In genomic region chr6:149233918-149234317, GRCm38 (mm10) we compare ENCODE assay signal across 22 mouse cellular contexts. TPM values are rescaled to one million over a fixed set of nuclear protein-coding genes. Genes with fewer than 3 reads are reported as not detected.
DNase-seq lines count a peak whose midpoint lies in the region; ATAC-seq lines count a peak whose summit lies in the region.
"Had no signal": no experiment of that assay in that cellular context is flagged by ENCODE, and none has a peak within 500 bp of the region (broad histone marks: within the 10 kb centered on the region; RNA-seq: fewer than 3 reads in every experiment).

No protein-coding gene starts in this region.

- no peaks in the 10 kb centered on the region for H3K27me3 ChIP-seq in liver, embryonic 11.5 days (replicated peaks; ENCODE audit: control insufficient read depth, insufficient read depth, low read length)
- H3K27me3 ChIP-seq in liver, embryonic 16.5 days (ENCODE audit: control insufficient read depth, insufficient read depth, low read depth, low read length), result no peaks in the 10 kb centered on the region
- no peaks in the 10 kb centered on the region for H3K27me3 ChIP-seq in forebrain, embryonic 16.5 days (replicated peaks; ENCODE audit: control insufficient read depth, insufficient read depth, low read length)
- H3K27me3 ChIP-seq: embryonic facial prominence, embryonic 15.5 days; forebrain, embryonic 12.5 days; limb, embryonic 15.5 days; neural tube, embryonic 12.5 days had no signal

- H3K36me3 ChIP-seq in liver, embryonic 11.5 days (ENCODE audit: control insufficient read depth, insufficient read depth, low read length), result no peaks in the 10 kb centered on the region
- no peaks in the 10 kb centered on the region for H3K36me3 ChIP-seq in liver, embryonic 16.5 days (ENCODE audit: control insufficient read depth, insufficient read depth)
- no peaks in the 10 kb centered on the region for H3K36me3 ChIP-seq in forebrain, embryonic 16.5 days (ENCODE audit: control insufficient read depth, insufficient read depth)
- H3K36me3 ChIP-seq: embryonic facial prominence, embryonic 15.5 days; forebrain, embryonic 12.5 days; hindbrain, embryonic 10.5 days; limb, embryonic 15.5 days; neural tube, embryonic 12.5 days had no signal

- peak; percentile 43; the same call in 1 of the 2 replicates for ATAC-seq in liver, embryonic 11.5 days (replicated peaks; ENCODE audit: low FRiP score)
- peak; percentile 93 for ATAC-seq in granulocyte monocyte progenitor cell, adult 5-6 weeks (replicated peaks; ENCODE audit: poor library complexity, severe bottlenecking)
- peak; percentile 75 for ATAC-seq in liver, embryonic 16.5 days (ENCODE audit: low read depth)
- peak; percentile 22; the same call in 1 of the 2 replicates for ATAC-seq in monocyte, adult 5-6 weeks (replicated peaks; ENCODE audit: insufficient number of reproducible peaks, low FRiP score, low TSS enrichment, poor library complexity, severe bottlenecking)
- ATAC-seq in forebrain, embryonic 16.5 days, result no peak
- ATAC-seq: lung, postnatal 0 days had no signal

- WGBS in liver, embryonic 11.5 days, result 51% methylated on average over 3 of the region's 3 CpGs
- WGBS in liver, embryonic 16.5 days (ENCODE audit: insufficient replicate concordance), result 15% methylated on average over 3 of the region's 3 CpGs
- 96% methylated on average over 3 of the region's 3 CpGs for WGBS in forebrain, embryonic 16.5 days

- H3K9ac ChIP-seq in liver, embryonic 11.5 days (ENCODE audit: low read depth, low read length), result no peak overlapping the region
- no peak overlapping the region for H3K9ac ChIP-seq in liver, embryonic 16.5 days (ENCODE audit: low read depth, low read length)
- no peak overlapping the region for H3K9ac ChIP-seq in forebrain, embryonic 16.5 days (replicated peaks; ENCODE audit: low read depth, low read length)
- H3K9ac ChIP-seq: embryonic facial prominence, embryonic 15.5 days; forebrain, embryonic 12.5 days; limb, embryonic 15.5 days; neural tube, embryonic 12.5 days had no signal

- H3K4me1 ChIP-seq in liver, embryonic 11.5 days (replicated peaks; ENCODE audit: control insufficient read depth, insufficient read depth, low read length), result 0 out of 2 replicates have a peak, but pooled peaks cover 3% of the 10 kb centered on the region
- peaks cover 3% of the 10 kb centered on the region for H3K4me1 ChIP-seq in liver, embryonic 16.5 days (ENCODE audit: control insufficient read depth, low read depth, low read length)
- H3K4me1 ChIP-seq in forebrain, embryonic 16.5 days (replicated peaks; ENCODE audit: control insufficient read depth, insufficient read depth, low read length), result no peaks in the 10 kb centered on the region
- H3K4me1 ChIP-seq: embryonic facial prominence, embryonic 15.5 days; forebrain, embryonic 12.5 days; hindbrain, embryonic 10.5 days; limb, embryonic 15.5 days; neural tube, embryonic 12.5 days had no signal

- no peak overlapping the region for H3K4me3 ChIP-seq in liver, embryonic 11.5 days (ENCODE audit: low read depth, low read length)
- H3K4me3 ChIP-seq in liver, embryonic 16.5 days (ENCODE audit: low read depth, low read length), result no peak overlapping the region
- H3K4me3 ChIP-seq in forebrain, embryonic 16.5 days (replicated peaks; ENCODE audit: low read length), result no peak overlapping the region
- H3K4me3 ChIP-seq: embryonic facial prominence, embryonic 15.5 days; forebrain, embryonic 12.5 days; hindbrain, embryonic 10.5 days; limb, embryonic 15.5 days; neural tube, embryonic 12.5 days had no signal

- no peaks in the 10 kb centered on the region for H3K9me3 ChIP-seq in liver, embryonic 11.5 days (ENCODE audit: control insufficient read depth, low read length)
- no peaks in the 10 kb centered on the region for H3K9me3 ChIP-seq in liver, embryonic 16.5 days (replicated peaks; ENCODE audit: control insufficient read depth, low read length)
- H3K9me3 ChIP-seq in forebrain, embryonic 16.5 days (ENCODE audit: control insufficient read depth, low read length), result no peaks in the 10 kb centered on the region
- H3K9me3 ChIP-seq: embryonic facial prominence, embryonic 15.5 days; forebrain, embryonic 12.5 days; hindbrain, embryonic 10.5 days; limb, embryonic 15.5 days; neural tube, embryonic 12.5 days had no signal

- DNase-seq in liver, embryonic 11.5 days (ENCODE audit: low spot score), result no peak
- no peak for DNase-seq in liver
- DNase-seq in ovary, adult 18-20 months (ENCODE audit: low spot score), result no peak
- no peak for DNase-seq in gastrocnemius, adult 18-20 months (ENCODE audit: low spot score)
- DNase-seq: adrenal gland, postnatal 10 days; cerebellum, adult 18-20 months; cerebellum, postnatal 25 days; gastrocnemius, postnatal 36 days; kidney, adult 18-20 months; kidney, postnatal 10 days; right cerebral cortex, adult 18-20 months had no signal

- 0 out of 2 replicates have a peak overlapping the region, but pooled peaks have one; percentile 19 for H3K27ac ChIP-seq in liver, embryonic 11.5 days (ENCODE audit: low read depth, low read length)
- no peak overlapping the region for H3K27ac ChIP-seq in liver, embryonic 16.5 days (ENCODE audit: low read length)
- no peak overlapping the region for H3K27ac ChIP-seq in forebrain, embryonic 16.5 days (ENCODE audit: low read length)
- H3K27ac ChIP-seq: embryonic facial prominence, embryonic 15.5 days; forebrain, embryonic 12.5 days; hindbrain, embryonic 10.5 days; limb, embryonic 15.5 days; neural tube, embryonic 12.5 days had no signal

- no peak overlapping the region for H3K4me2 ChIP-seq in liver, embryonic 11.5 days
- H3K4me2 ChIP-seq in liver, embryonic 16.5 days (ENCODE audit: low read depth, low read length), result no peak overlapping the region
- H3K4me2 ChIP-seq in forebrain, embryonic 16.5 days (ENCODE audit: low read length), result no peak overlapping the region
- H3K4me2 ChIP-seq: embryonic facial prominence, embryonic 15.5 days; forebrain, embryonic 12.5 days; limb, embryonic 15.5 days; midbrain, embryonic 11.5 days; neural tube, embryonic 12.5 days had no signal

RNA-seq across cellular contexts. Expression of gene Amn1, which starts 45.4 kb away (rescaled TPM):
- 12.8 and 14.4 TPM in 2 replicates for polyA plus RNA-seq in liver, embryonic 11.5 days (2014; fragmentation: Nextera tagmentation; extraction: Ambion mirVana)
- total RNA-seq in granulocyte monocyte progenitor cell, adult 5-6 weeks (2014; fragmentation: Nextera tagmentation), result 5.3 and 10.1 TPM in 2 replicates
- total RNA-seq in granulocyte monocyte progenitor cell, adult 5-6 weeks (2017), result 6.1 and 8.7 TPM in 2 replicates
- 7.3 and 8.3 TPM in 2 replicates for polyA plus RNA-seq in liver, embryonic 16.5 days (2015; fragmentation: Nextera tagmentation; extraction: Ambion mirVana)
- 21.7 to 34.0 TPM (median 25.1 TPM) in 3 replicates for total RNA-seq in monocyte, adult 5-6 weeks (2017)
- polyA plus RNA-seq in forebrain, embryonic 16.5 days (2015; fragmentation: Nextera tagmentation; extraction: Ambion mirVana), result 100 and 108 TPM in 2 replicates
- total RNA-seq in gastrocnemius, adult 18-20 months (2021), result 10 to 100 TPM; 13.4 to 15.6 TPM
